Mouse (Mus musculus) gastrocnemius, adult 18-20 months (tissue): ENCODE measurements at regions not wholly inside any gene's neighbourhood (a gene's known extent, or its start where the extent isn't known, plus 50 kb on each side); places are given as distances from the start of the nearest gene placed in this dataset.
"Not testable (repeated sequence)": the region's sequence is repeated elsewhere in the genome, so short reads cannot be mapped to it uniquely, and the experiment has no call there.

Experiments used
- DNase-seq: peaks from one replicate; pipeline ENCODE4 v3.0.0; 2021; ENCODE audit warnings: low spot score

GRCm38 (mm10) chr1:161621291-161621690 is 126.8 kb downstream of the Tnfsf18 start:
- no peak for DNase-seq

- DNase-seq = not testable (repeated sequence)
These were observed 119.6 kb downstream of the Tnfsf18 start for GRCm38 (mm10) chr1:161614091-161614490.

GRCm38 (mm10) chr1:161613658-161614057 is 119.2 kb downstream of the Tnfsf18 start:
- DNase-seq = not testable (repeated sequence)

- DNase-seq = no peak
These were observed 113.0 kb downstream of the Tnfsf18 start for GRCm38 (mm10) chr1:161607446-161607845.

- no peak for DNase-seq
These were observed 107.7 kb downstream of the Tnfsf18 start for GRCm38 (mm10) chr1:161602150-161602549.

- DNase-seq = no peak
These were observed 106.7 kb downstream of the Tnfsf18 start for GRCm38 (mm10) chr1:161601167-161601566.

- no peak for DNase-seq
These were observed 103.7 kb downstream of the Tnfsf18 start for GRCm38 (mm10) chr1:161598167-161598566.

GRCm38 (mm10) chr1:161576530-161576929 is 82.1 kb downstream of the Tnfsf18 start:
- DNase-seq = no peak

- no peak for DNase-seq
These were observed 81.5 kb downstream of the Tnfsf18 start for GRCm38 (mm10) chr1:161575939-161576338.

- DNase-seq = no peak
These were observed 80.7 kb downstream of the Tnfsf18 start for GRCm38 (mm10) chr1:161575171-161575570.

- DNase-seq = no peak
These were observed 76.3 kb downstream of the Tnfsf18 start for GRCm38 (mm10) chr1:161570762-161571161.

GRCm38 (mm10) chr1:161567826-161568225 is 73.4 kb downstream of the Tnfsf18 start:
- no peak for DNase-seq

- no peak for DNase-seq
These were observed 65.9 kb downstream of the Tnfsf18 start for GRCm38 (mm10) chr1:161560368-161560767.
